In the genomic region with DNA sequence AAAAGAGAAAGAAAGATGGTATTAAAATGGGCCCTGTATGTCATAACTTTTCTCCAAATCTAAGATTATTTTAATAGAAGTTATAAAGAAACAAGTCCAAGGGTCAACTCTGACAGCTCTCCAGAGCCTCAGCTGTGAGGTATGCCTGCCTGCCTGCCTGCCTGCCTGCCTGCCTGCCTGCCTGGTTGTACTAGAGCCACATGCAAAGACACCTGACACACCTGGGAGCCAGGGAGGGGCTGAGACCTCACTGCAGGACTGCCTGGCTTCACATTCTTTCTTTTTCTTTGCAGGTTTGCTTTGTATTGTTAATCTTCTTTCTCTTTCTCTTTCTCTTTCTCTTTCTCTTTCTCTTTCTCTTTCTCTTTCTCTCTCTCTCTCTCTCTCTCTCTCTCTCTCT, we compare ENCODE assay signal across 18 mouse cellular contexts. TPM values are rescaled to one million over a fixed set of nuclear protein-coding genes. Genes with fewer than 3 reads are reported as not detected.
A peak's percentile ranks its signal among the peaks of the same experiment; 100 is the strongest.
DNase-seq lines count a peak whose midpoint lies in the region; ATAC-seq lines count a peak whose summit lies in the region.
"Had no signal": no experiment of that assay in that cellular context is flagged by ENCODE, and none has a peak within 500 bp of the region (broad histone marks: within the 10 kb centered on the region; RNA-seq: fewer than 3 reads in every experiment).

No protein-coding gene starts in this region.

- peak overlapping the region; percentile 77 for H3K27ac ChIP-seq in hindbrain, embryonic 10.5 days
- no peak overlapping the region for H3K27ac ChIP-seq in hindbrain, embryonic 16.5 days (ENCODE audit: low read depth, low read length)
- H3K27ac ChIP-seq in midbrain, embryonic 12.5 days (replicated peaks), result peak overlapping the region; percentile 43; the same call in 1 of the 2 replicates
- no peak overlapping the region for H3K27ac ChIP-seq in midbrain, embryonic 16.5 days (ENCODE audit: low read length)
- H3K27ac ChIP-seq: embryonic facial prominence, embryonic 12.5 days; heart, embryonic 13.5 days; hindbrain, embryonic 13.5 days had no signal

- ATAC-seq in hindbrain, embryonic 16.5 days, result no peak
- no peak for ATAC-seq in midbrain, embryonic 12.5 days (ENCODE audit: low FRiP score, low read depth)
- no peak for ATAC-seq in midbrain, embryonic 16.5 days

- H3K9ac ChIP-seq in hindbrain, embryonic 16.5 days (ENCODE audit: low read depth, low read length), result no peak overlapping the region
- no peak overlapping the region for H3K9ac ChIP-seq in midbrain, embryonic 12.5 days (replicated peaks)
- H3K9ac ChIP-seq in midbrain, embryonic 16.5 days (ENCODE audit: low read depth, low read length), result no peak overlapping the region
- H3K9ac ChIP-seq: embryonic facial prominence, embryonic 12.5 days; heart, embryonic 13.5 days; hindbrain, embryonic 13.5 days had no signal

- peaks cover 99% of the 10 kb centered on the region for H3K27me3 ChIP-seq in hindbrain, embryonic 10.5 days (ENCODE audit: insufficient read depth, poor library complexity, severe bottlenecking)
- H3K27me3 ChIP-seq in hindbrain, embryonic 16.5 days (replicated peaks; ENCODE audit: control insufficient read depth, insufficient read depth, low read length), result peaks cover 60% of the 10 kb centered on the region
- peaks cover 92% of the 10 kb centered on the region for H3K27me3 ChIP-seq in midbrain, embryonic 12.5 days
- peaks cover 67% of the 10 kb centered on the region for H3K27me3 ChIP-seq in midbrain, embryonic 16.5 days (ENCODE audit: control insufficient read depth, insufficient read depth, low read depth, low read length)
- H3K27me3 ChIP-seq: CH12.LX; embryonic facial prominence, embryonic 12.5 days; heart, embryonic 13.5 days had no signal

- H3K9me3 ChIP-seq in hindbrain, embryonic 10.5 days, result no peaks in the 10 kb centered on the region
- no peaks in the 10 kb centered on the region for H3K9me3 ChIP-seq in hindbrain, embryonic 16.5 days (ENCODE audit: control insufficient read depth, low read length)
- H3K9me3 ChIP-seq in midbrain, embryonic 12.5 days, result no peaks in the 10 kb centered on the region
- no peaks in the 10 kb centered on the region for H3K9me3 ChIP-seq in midbrain, embryonic 16.5 days (replicated peaks; ENCODE audit: control insufficient read depth, low read length, poor library complexity, severe bottlenecking)
- H3K9me3 ChIP-seq: embryonic facial prominence, embryonic 12.5 days; heart, embryonic 13.5 days; hindbrain, embryonic 13.5 days had no signal

- no peak for DNase-seq in hindbrain, embryonic 10.5 days (ENCODE audit: low spot score)
- DNase-seq in R1 (ENCODE audit: low read depth, low spot score), result peak; percentile 21
- DNase-seq in thymus, postnatal 0 days (ENCODE audit: low spot score), result no peak
- DNase-seq in right cerebral cortex, adult 18-20 months, result no peak
- DNase-seq: adrenal gland, postnatal 10 days; cerebellum, adult 11-12 months; cerebellum, adult 9-10 months; gastrocnemius, postnatal 36 days; heart, adult 11 months; heart, postnatal 36 days had no signal

- peaks cover 51% of the 10 kb centered on the region for H3K4me1 ChIP-seq in hindbrain, embryonic 10.5 days (replicated peaks)
- peaks cover 2% of the 10 kb centered on the region for H3K4me1 ChIP-seq in hindbrain, embryonic 16.5 days (ENCODE audit: control insufficient read depth, insufficient read depth, low read depth, low read length)
- peaks cover 31% of the 10 kb centered on the region for H3K4me1 ChIP-seq in midbrain, embryonic 12.5 days
- peaks cover 4% of the 10 kb centered on the region; the same call in 1 of the 2 replicates for H3K4me1 ChIP-seq in midbrain, embryonic 16.5 days (ENCODE audit: control insufficient read depth, insufficient read depth, low read length)
- H3K4me1 ChIP-seq: embryonic facial prominence, embryonic 12.5 days; heart, embryonic 13.5 days had no signal

- H3K36me3 ChIP-seq in hindbrain, embryonic 10.5 days, result peaks cover 25% of the 10 kb centered on the region
- H3K36me3 ChIP-seq in hindbrain, embryonic 16.5 days (ENCODE audit: control insufficient read depth, insufficient read depth, low read length), result peaks cover 5% of the 10 kb centered on the region
- 0 out of 2 replicates have a peak, but pooled peaks cover 6% of the 10 kb centered on the region for H3K36me3 ChIP-seq in midbrain, embryonic 12.5 days
- H3K36me3 ChIP-seq in midbrain, embryonic 16.5 days (ENCODE audit: control insufficient read depth, insufficient read depth, low read length), result no peaks in the 10 kb centered on the region; the same call in 1 of the 2 replicates

- H3K4me2 ChIP-seq in hindbrain, embryonic 16.5 days (ENCODE audit: low read length), result no peak overlapping the region
- 0 out of 2 replicates have a peak overlapping the region, but pooled peaks have one; percentile 2 for H3K4me2 ChIP-seq in midbrain, embryonic 12.5 days (replicated peaks)
- no peak overlapping the region for H3K4me2 ChIP-seq in midbrain, embryonic 16.5 days (ENCODE audit: low read length)
- H3K4me2 ChIP-seq: embryonic facial prominence, embryonic 12.5 days; heart, embryonic 13.5 days had no signal

- 0 out of 2 replicates have a peak overlapping the region, but pooled peaks have one; percentile 13 for H3K4me3 ChIP-seq in hindbrain, embryonic 10.5 days
- H3K4me3 ChIP-seq in hindbrain, embryonic 16.5 days (ENCODE audit: low read length), result no peak overlapping the region
- H3K4me3 ChIP-seq in midbrain, embryonic 12.5 days, result no peak overlapping the region
- H3K4me3 ChIP-seq in midbrain, embryonic 16.5 days (ENCODE audit: low read depth, low read length), result no peak overlapping the region
- H3K4me3 ChIP-seq: embryonic facial prominence, embryonic 12.5 days; heart, embryonic 13.5 days; hindbrain, embryonic 13.5 days had no signal

RNA-seq across cellular contexts. Expression of gene Nkx6-2, which starts 53.4 kb away (rescaled TPM):
- polyA plus RNA-seq in hindbrain, embryonic 10.5 days (2016; fragmentation: Nextera tagmentation; extraction: Ambion mirVana), result 35.8 and 36.0 TPM in 2 replicates
- polyA plus RNA-seq in hindbrain, embryonic 16.5 days (2015; fragmentation: Nextera tagmentation; extraction: Ambion mirVana), result 9.4 and 9.8 TPM in 2 replicates
- polyA plus RNA-seq in midbrain, embryonic 12.5 days (2016; fragmentation: Nextera tagmentation; extraction: Ambion mirVana), result 17.4 and 27.4 TPM in 2 replicates
- 2.5 and 4.5 TPM in 2 replicates for polyA plus RNA-seq in midbrain, embryonic 16.5 days (2015; fragmentation: Nextera tagmentation; extraction: Ambion mirVana)
- 2.5 and 2.9 TPM in 2 replicates for polyA plus RNA-seq in thymus, postnatal 0 days (2015; fragmentation: Nextera tagmentation; extraction: Ambion mirVana)
- polyA plus RNA-seq: G1E had no signal

Comparison
In these comparisons a context has a peak if more than half of its experiments do, and no peak if none do; other contexts are left out.
1. H3K27ac ChIP-seq: peak in hindbrain, embryonic 10.5 days (single experiment) and midbrain, embryonic 12.5 days (single experiment); none in hindbrain, embryonic 16.5 days (single experiment) and midbrain, embryonic 16.5 days (single experiment).